Mouse (Mus musculus) brain, adult 2 months (tissue): Measurements from ENCODE around the gene Lrwd1.
A peak's percentile ranks its signal among the peaks of the same experiment; 100 is the strongest.

Experiments used
- DNase-seq: peaks from one replicate; pipeline ENCODE4 v3.0.0; 2011; ENCODE audit warnings: low read depth, low spot score

Gene Lrwd1

DNA sequence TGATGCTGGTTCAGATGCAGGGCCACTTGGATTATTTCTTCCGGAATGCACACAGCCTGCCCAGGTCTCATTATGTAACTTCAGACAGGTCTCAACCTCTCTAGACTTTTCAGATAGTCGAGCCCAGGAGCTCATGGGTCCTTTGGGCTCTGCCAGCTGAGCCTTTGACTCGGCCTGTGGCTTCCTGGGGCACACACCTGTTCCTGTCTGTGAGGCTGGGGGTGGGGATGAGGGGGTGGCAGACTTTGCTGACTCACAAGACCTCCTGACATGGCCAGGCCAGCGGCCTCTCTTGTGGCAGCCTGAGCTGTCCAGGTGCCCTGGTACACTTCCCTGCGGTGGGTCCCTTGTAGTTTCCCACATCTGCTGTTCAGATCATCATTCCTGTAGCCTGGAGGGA lies 43.9 kb downstream of the Lrwd1 start:
- no peak for DNase-seq

- DNase-seq = no peak
Observed at GRCm38 (mm10) chr5:136088821-136089575, 46.9 kb downstream of the Lrwd1 start.

- no peak for DNase-seq
Observed at GRCm38 (mm10) chr5:136086290-136086689, 49.6 kb downstream of the Lrwd1 start.

GRCm38 (mm10) chr5:136084891-136085651 lies 50.8 kb downstream of the Lrwd1 start:
- peak; percentile 90 for DNase-seq

DNA sequence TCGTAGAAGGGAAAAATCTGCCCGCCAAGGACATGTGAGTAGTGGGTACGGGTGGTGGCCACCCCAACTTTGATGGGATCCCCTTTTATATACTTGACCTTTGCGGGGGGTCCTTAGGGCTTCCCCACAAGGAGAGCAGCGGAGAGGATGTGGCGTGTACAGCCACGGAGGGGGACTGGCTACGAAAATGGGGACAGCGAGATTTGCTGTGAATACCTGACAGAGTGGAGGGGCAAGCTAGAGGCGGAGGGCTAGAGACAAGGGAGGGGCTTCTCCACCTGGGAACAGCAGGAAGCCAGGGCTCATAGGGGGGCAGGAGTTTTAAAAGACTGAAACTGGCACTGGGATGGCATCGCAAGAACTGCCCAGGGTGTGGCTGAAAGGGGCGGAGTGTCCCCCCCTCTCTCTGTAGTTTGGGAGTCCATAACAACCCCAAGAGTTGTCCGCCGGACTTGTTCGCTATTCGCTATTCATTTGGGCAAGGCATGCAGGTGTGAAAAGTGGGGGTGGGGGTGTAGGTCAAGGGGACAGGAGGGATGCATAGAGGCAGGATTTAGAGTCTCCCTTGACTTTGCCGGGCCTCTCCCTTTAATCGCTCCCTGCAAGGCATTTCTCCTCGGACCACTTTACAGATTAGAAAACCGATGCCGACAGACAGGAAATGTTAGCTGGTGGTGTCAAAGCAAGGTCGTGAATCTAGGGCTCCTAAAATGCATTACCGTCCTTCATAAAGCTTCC lies 51.6 kb downstream of the Lrwd1 start:
- peak; percentile 32 for DNase-seq

GRCm38 (mm10) chr5:136083669-136084107 lies 52.2 kb downstream of the Lrwd1 start, which contains the start of gene Rasa4:
Rasa4 (plus strand) TSS chr5:136083916.
- DNase-seq = peak; percentile 97

- no peak for DNase-seq
Observed at GRCm38 (mm10) chr5:136082345-136082744, 53.5 kb downstream of the Lrwd1 start.

DNA sequence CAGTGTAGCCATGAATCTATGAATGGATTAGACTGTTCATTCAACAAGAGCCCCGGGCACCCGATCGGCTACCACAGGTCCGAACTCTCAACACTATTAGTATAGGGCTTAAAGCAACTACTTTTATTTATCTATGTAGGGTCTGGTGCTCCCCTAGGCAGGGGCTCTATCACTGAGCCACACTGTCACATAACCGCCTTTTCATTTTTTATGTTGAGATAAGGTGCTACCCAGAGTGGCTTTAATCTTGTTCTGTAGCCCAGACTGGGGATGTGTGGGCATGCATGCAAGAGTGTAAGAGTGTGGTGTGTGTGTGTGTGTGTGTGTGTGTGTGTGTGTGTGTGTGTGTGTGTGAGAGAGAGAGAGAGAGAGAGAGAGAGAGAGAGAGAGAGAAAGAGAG lies 57.7 kb downstream of the Lrwd1 start:
- no peak for DNase-seq

DNA sequence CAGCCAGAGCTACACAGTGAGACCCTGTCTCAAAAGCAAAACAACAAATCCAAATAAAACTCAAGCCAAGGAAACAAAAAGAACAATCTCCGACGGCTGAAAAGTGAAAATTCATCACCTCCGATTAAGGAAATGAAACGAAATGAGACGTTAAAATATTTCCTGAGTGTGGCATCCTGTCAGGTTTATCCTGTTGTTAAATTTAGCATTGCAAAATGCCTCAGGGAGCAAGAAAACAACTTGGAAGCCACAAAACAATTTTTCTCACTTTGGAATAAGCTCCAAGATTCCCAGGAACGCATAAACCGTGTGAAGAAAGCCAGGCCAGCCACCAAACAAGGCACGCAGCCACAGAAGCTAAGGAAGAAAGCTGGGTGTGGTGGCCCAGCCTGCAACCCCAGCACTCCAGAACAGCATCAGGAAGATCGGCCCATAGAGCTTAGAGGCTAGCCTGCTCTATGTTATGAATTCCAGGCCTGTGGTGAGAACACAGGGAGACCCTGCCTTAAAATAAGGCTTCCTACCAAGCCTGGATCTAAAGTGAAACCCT lies 58.8 kb downstream of the Lrwd1 start:
- no peak for DNase-seq

DNA sequence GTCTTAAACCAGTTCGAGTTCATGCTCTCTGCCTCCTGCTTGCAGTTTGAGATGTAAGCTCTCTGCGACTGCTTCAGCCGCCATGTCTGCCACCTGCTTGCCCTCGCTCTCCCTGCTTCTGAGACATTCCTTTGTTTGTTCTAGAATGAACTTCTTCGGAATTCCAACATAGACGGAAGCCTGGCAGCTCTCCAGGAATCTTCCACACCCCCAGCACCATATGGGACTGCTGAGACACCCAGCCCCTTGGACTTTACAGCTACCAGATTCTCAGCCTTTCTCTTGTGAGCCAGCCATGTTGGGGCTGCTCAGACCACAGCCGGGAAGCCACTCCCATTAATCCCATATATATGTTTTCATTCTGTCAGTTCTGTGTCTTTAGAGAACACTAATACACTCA lies 59.6 kb downstream of the Lrwd1 start:
- peak; percentile 45 for DNase-seq

- no peak for DNase-seq
Observed at GRCm38 (mm10) chr5:136075076-136075475, 60.8 kb downstream of the Lrwd1 start.

DNA sequence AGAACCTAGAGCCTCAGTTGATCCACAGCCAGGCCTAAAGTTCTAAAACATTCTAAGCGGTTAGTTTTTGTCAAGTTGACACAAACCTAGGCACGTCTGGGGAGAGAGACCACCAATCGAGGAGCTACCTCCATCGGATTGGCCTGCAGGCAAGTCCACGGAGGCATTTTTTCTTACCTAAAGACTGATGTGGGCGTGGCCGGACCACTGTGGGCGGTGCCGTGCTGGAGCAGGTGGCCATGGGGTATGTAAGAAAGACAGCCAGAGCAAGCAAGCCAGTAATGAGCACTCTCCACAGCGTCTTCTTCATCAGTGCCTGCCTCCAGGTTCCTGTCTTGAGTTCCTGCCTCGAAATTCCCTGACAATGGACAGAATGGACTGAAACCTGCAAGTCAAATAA lies 62.3 kb downstream of the Lrwd1 start:
- DNase-seq = no peak

DNA sequence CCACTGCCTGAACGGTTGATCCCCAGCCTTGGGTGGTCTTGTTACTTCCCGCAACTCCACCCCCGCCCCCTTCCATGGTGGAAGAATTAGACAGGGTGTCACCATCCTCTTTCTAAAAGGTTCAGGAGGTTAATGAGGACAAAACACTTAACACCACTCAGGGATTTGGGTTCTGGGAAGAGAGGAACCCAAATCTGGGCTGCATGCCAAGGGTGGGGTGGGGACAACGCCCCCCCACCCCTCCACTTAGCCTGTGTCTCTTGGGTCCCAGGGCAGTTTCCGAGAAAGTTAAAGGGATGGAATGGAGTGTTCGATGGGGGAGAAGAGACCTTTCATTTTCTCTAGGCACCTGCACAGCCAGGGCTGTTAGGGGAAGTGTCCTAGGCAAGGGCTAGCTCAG lies 62.8 kb downstream of the Lrwd1 start:
- no peak for DNase-seq
